Mouse (Mus musculus) C2C12 (cell line): ENCODE measurements around the gene Lce1h. TPM values are rescaled to one million over a fixed set of nuclear protein-coding genes. Genes with fewer than 3 reads are reported as not detected.

Experiments
- H3K27me3 ChIP-seq: one replicate; pipeline ENCODE4 v1.6.1; 2011; ENCODE audit not compliant: control insufficient read depth, insufficient read depth, insufficient read length
- H3K36me3 ChIP-seq: one replicate; pipeline ENCODE4 v1.6.1; 2011; ENCODE audit not compliant: control insufficient read depth, insufficient read depth
- H3K4me3 ChIP-seq: one replicate; pipeline ENCODE4 v1.5.1; 2011; ENCODE audit warnings: mild to moderate bottlenecking, control low read depth; ENCODE audit not compliant: poor library complexity, insufficient read depth, severe bottlenecking
- H3K79me2 ChIP-seq: one replicate; pipeline ENCODE4 v1.6.1; 2011; ENCODE audit not compliant: control insufficient read depth, insufficient read depth
- H3K79me3 ChIP-seq: one replicate; pipeline ENCODE4 v1.6.1; 2011; ENCODE audit warnings: low read depth, control low read depth
- H3ac ChIP-seq: one replicate; pipeline ENCODE3; 2011; ENCODE audit warnings: low read depth; ENCODE audit not compliant: control insufficient read depth, insufficient read length
- CEBPB ChIP-seq: IDR thresholded peaks from one replicate; pipeline ENCODE4 v1.6.1; 2011; ENCODE audit warnings: low read depth, mild to moderate bottlenecking, control low read depth, moderate library complexity
- CTCF ChIP-seq: IDR thresholded peaks from one replicate; pipeline ENCODE4 v1.5.1; 2011; ENCODE audit not compliant: control insufficient read depth, insufficient read depth, insufficient read length
- FOSL1 ChIP-seq: IDR thresholded peaks from one replicate; pipeline ENCODE4 v1.8.0; 2011; ENCODE audit warnings: mild to moderate bottlenecking, low read length; ENCODE audit not compliant: poor library complexity, insufficient read depth, severe bottlenecking
- MAX ChIP-seq: IDR thresholded peaks from one replicate; pipeline ENCODE4 v1.6.1; 2011; ENCODE audit warnings: mild to moderate bottlenecking, control low read depth
- MYOD1 ChIP-seq: IDR thresholded peaks from one replicate; pipeline ENCODE4 v1.6.1; 2011; ENCODE audit warnings: low read depth; ENCODE audit not compliant: control insufficient read depth, insufficient read length
- MYOG ChIP-seq: IDR thresholded peaks from one replicate; pipeline ENCODE4 v1.6.1; 2011; ENCODE audit not compliant: control insufficient read depth, insufficient read length; ENCODE audit errors: extremely low read depth
- USF1 ChIP-seq: IDR thresholded peaks from one replicate; pipeline ENCODE4 v1.6.1; 2011; ENCODE audit warnings: low read depth, mild to moderate bottlenecking, control low read depth, moderate library complexity
- polyA plus RNA-seq: library from polyadenylated mRNA; unstranded; fragments of >200 nt; fragmentation: generic; extraction: Trizol; gene quantifications from one replicate; pipeline ENCODE4 v1.2.1, GENCODE M21; 2012; ENCODE audit warnings: missing spikeins

Lce1h gene
- polyA plus RNA-seq, 1 experiment = 0.35 TPM

- H3K79me2 ChIP-seq = no peaks in the 10 kb centered on the region
- no peaks in the 10 kb centered on the region for H3K36me3 ChIP-seq
- no peak within 1 kb of the TSS for H3ac ChIP-seq
- H3K79me3 ChIP-seq = no peaks in the 10 kb centered on the region
- TF ChIP-seq CTCF = no peak
- TF ChIP-seq MYOG = no peak
- TF ChIP-seq CEBPB = no peak
- TF ChIP-seq MAX = no peak
- no peak for TF ChIP-seq FOSL1
- TF ChIP-seq MYOD1 = no peak
- no peak for TF ChIP-seq USF1
- H3K27me3 ChIP-seq = no peaks in the 10 kb centered on the region
- no peak within 1 kb of the TSS for H3K4me3 ChIP-seq
These were observed 12.6 kb downstream of the Lce1h start, which contains the start of gene Lce1g for GRCm38 (mm10) chr3:92752238-92752637. Gene Lce1g, minus strand, starts transcription at chr3:92752338.

DNA sequence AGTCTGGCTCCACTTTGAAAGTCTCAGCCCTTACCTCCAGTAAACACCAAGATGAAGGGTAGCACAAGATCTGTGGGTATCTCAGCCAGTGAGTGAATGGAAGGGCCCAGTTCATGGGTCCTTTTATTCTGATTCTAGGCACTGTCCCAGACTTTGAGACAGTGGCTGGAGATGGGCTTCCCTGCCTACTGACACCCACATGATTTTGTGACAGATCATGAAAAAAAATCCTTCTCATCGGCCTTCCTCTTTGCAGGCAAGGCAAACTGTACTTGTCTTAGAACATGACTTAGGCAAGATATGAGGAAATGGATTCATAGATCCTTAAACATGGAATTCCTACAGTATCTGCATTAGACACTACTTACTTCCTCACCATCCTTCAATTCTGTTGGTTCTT lies 25.9 kb downstream of the Lce1h start, which contains the start of gene Gm38119:
TSS of gene Gm38119 (minus strand) at position 101 of the 400 bp plus-strand sequence.
- Histone ChIP-seq H3ac (no peak within 1 kb of the TSS), H3K79me3 (no peaks in the 10 kb centered on the region), H3K27me3 (no peaks in the 10 kb centered on the region), H3K36me3 (no peaks in the 10 kb centered on the region), H3K4me3 (no peak within 1 kb of the TSS), H3K79me2 (no peaks in the 10 kb centered on the region)
- TF ChIP-seq MYOD1 = no peak
- no peak for TF ChIP-seq CEBPB
- no peak for TF ChIP-seq CTCF
- no peak for TF ChIP-seq MAX
- no peak for TF ChIP-seq MYOG
- no peak for TF ChIP-seq FOSL1
- no peak for TF ChIP-seq USF1

GRCm38 (mm10) chr3:92722631-92723030 lies 42.2 kb downstream of the Lce1h start:
- Histone ChIP-seq H3K36me3 (no peaks in the 10 kb centered on the region), H3ac (no peak overlapping the region), H3K4me3 (no peak overlapping the region), H3K27me3 (no peaks in the 10 kb centered on the region), H3K79me3 (no peaks in the 10 kb centered on the region), H3K79me2 (no peaks in the 10 kb centered on the region)
- TF ChIP-seq MYOD1 = no peak
- TF ChIP-seq USF1 = peak; percentile 26

- Histone ChIP-seq H3K79me3 (no peaks in the 10 kb centered on the region), H3K4me3 (no peak within 1 kb of the TSS), H3K27me3 (no peaks in the 10 kb centered on the region), H3K36me3 (no peaks in the 10 kb centered on the region), H3ac (no peak within 1 kb of the TSS), H3K79me2 (no peaks in the 10 kb centered on the region)
- TF ChIP-seq FOSL1 = no peak
- TF ChIP-seq CEBPB = no peak
These were observed 44.6 kb downstream of the Lce1h start, which contains the start of gene Lce1f for GRCm38 (mm10) chr3:92720250-92720649. Gene Lce1f, minus strand, starts transcription at chr3:92720350.

DNA sequence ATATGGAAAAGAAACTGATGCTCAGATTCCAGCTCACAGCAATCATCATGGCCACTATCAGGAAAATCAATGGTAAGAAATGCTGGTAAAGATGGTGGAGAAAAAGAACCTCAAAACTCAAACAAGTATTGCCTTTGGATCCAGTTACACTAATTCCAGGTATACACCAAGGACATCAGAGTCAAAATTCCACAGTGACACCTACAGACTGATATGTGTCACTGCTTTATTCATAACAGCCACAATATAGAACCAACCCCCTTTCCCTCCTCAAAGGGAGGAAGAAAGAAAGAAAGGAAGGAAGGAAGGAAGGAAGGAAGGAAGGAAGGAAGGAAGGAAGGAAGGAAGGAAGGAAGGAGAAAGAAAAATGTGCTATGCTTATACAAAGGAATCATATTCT lies 49.7 kb downstream of the Lce1h start:
- Histone ChIP-seq H3K36me3 (no peaks in the 10 kb centered on the region), H3K79me2 (no peaks in the 10 kb centered on the region), H3K27me3 (no peaks in the 10 kb centered on the region), H3K79me3 (no peaks in the 10 kb centered on the region), H3K4me3 (no peak overlapping the region), H3ac (no peak overlapping the region)
- TF ChIP-seq CEBPB (no peak), MYOG (no peak), MYOD1 (no peak), USF1 (no peak), CTCF (no peak), MAX (no peak), FOSL1 (no peak)

Other genes with a start within 250 kb of the Lce1h start
- not detected for gene 2310046K23Rik, start 230.6 kb downstream of the Lce1h start, polyA plus RNA-seq
- 0.04 TPM for gene Ivl, start 191.3 kb downstream of the Lce1h start, polyA plus RNA-seq
- not detected for gene Smcp, start 176.1 kb downstream of the Lce1h start, polyA plus RNA-seq
- gene 2210017I01Rik, start 157.6 kb downstream of the Lce1h start, polyA plus RNA-seq = not detected
- gene Lce6a, start 143.4 kb downstream of the Lce1h start, polyA plus RNA-seq = not detected
- gene Lce1a1, start 116.8 kb downstream of the Lce1h start, polyA plus RNA-seq = not detected
- not detected for gene Lce1b, start 108.1 kb downstream of the Lce1h start, polyA plus RNA-seq
- not detected for gene Lce1a2, start 94.8 kb downstream of the Lce1h start, polyA plus RNA-seq
- not detected for gene Lce1c, start 85.8 kb downstream of the Lce1h start, polyA plus RNA-seq
- gene Lce1d, start 77.9 kb downstream of the Lce1h start, polyA plus RNA-seq = not detected
- not detected for gene Lce1e, start 56.0 kb downstream of the Lce1h start, polyA plus RNA-seq
- gene Lce1f, start 44.7 kb downstream of the Lce1h start, polyA plus RNA-seq = 0.83 TPM
- gene Gm38119, start 26.0 kb downstream of the Lce1h start, polyA plus RNA-seq = not detected
- 14.2 TPM for gene Lce1g, start 12.7 kb downstream of the Lce1h start, polyA plus RNA-seq
- gene Lce1i, start 13.8 kb upstream of the Lce1h start, polyA plus RNA-seq = not detected
- not detected for gene Lce1j, start 25.4 kb upstream of the Lce1h start, polyA plus RNA-seq
- gene Lce1k, start 42.8 kb upstream of the Lce1h start, polyA plus RNA-seq = not detected
- not detected for gene Kprp, start 62.2 kb upstream of the Lce1h start, polyA plus RNA-seq
- not detected for gene Lce1l, start 86.2 kb upstream of the Lce1h start, polyA plus RNA-seq
- gene 2310050C09Rik, start 105.2 kb upstream of the Lce1h start, polyA plus RNA-seq = not detected
- not detected for gene Lce3a, start 161.2 kb upstream of the Lce1h start, polyA plus RNA-seq
- gene Lce3b, start 167.9 kb upstream of the Lce1h start, polyA plus RNA-seq = not detected
- not detected for gene Lce3c, start 179.4 kb upstream of the Lce1h start, polyA plus RNA-seq
- not detected for gene Lce3d, start 192.3 kb upstream of the Lce1h start, polyA plus RNA-seq
- gene Lce3e, start 202.0 kb upstream of the Lce1h start, polyA plus RNA-seq = not detected
- not detected for gene Lce3f, start 227.2 kb upstream of the Lce1h start, polyA plus RNA-seq